Mouse (Mus musculus) liver, adult 2 months (tissue): ENCODE measurements at regions not wholly inside any gene's neighbourhood (a gene's known extent, or its start where the extent isn't known, plus 50 kb on each side); places are given as distances from the start of the nearest gene placed in this dataset.

Source experiments
- DNase-seq: peaks from one replicate; pipeline ENCODE4 v3.0.0-alpha.2; 2011; ENCODE audit warnings: low read depth, low spot score; ENCODE audit errors: extremely low read depth
- H3K27ac ChIP-seq: fragments of 200-500 bp; replicated peaks from 2 replicates; pipeline ENCODE4 v1.5.1; 2012; ENCODE audit warnings: low read depth, mild to moderate bottlenecking, control low read depth, inconsistent platforms, low read length; ENCODE audit not compliant: insufficient read depth
- H3K27me3 ChIP-seq: fragments of 200-500 bp; 2 replicates; pipeline ENCODE4 v1.6.1; 2012; ENCODE audit warnings: mild to moderate bottlenecking, moderate library complexity, low read length, inconsistent platforms; ENCODE audit not compliant: control insufficient read depth, insufficient read depth
- H3K36me3 ChIP-seq: fragments of 200-500 bp; 2 replicates; pipeline ENCODE4 v1.6.1; 2012; ENCODE audit warnings: low read length, inconsistent platforms; ENCODE audit not compliant: control insufficient read depth, insufficient read depth
- H3K4me1 ChIP-seq: fragments of 200-500 bp; 2 replicates; pipeline ENCODE4 v1.6.1; 2011; ENCODE audit warnings: low read length; ENCODE audit not compliant: control insufficient read depth, insufficient read depth
- H3K4me3 ChIP-seq: fragments of 200-500 bp; 2 replicates; pipeline ENCODE4 v1.5.1; 2011; ENCODE audit warnings: low read depth, mild to moderate bottlenecking, control low read depth, low read length, moderate library complexity; ENCODE audit not compliant: insufficient read depth
- H3K79me2 ChIP-seq: fragments of 200-500 bp; 2 replicates; pipeline ENCODE4 v1.6.1; 2012; ENCODE audit warnings: inconsistent platforms, mild to moderate bottlenecking, low read length, moderate library complexity; ENCODE audit not compliant: control insufficient read depth, insufficient read depth
- H3K9ac ChIP-seq: fragments of 200-500 bp; 2 replicates; pipeline ENCODE4 v1.6.1; 2012; ENCODE audit warnings: low read depth, mild to moderate bottlenecking, control low read depth, inconsistent platforms, low read length
- CTCF ChIP-seq: fragments of 200-500 bp; IDR thresholded peaks from 2 replicates; pipeline ENCODE4 v1.5.1; 2011; ENCODE audit warnings: low read depth, low read length, control low read depth
- POLR2A ChIP-seq: fragments of 200-500 bp; IDR thresholded peaks from 2 replicates; pipeline ENCODE4 v1.6.1; 2011; ENCODE audit warnings: low read length, control low read depth; ENCODE audit not compliant: insufficient read depth; ENCODE audit errors: extremely low read depth
- WGBS: fragments of 180-500 bp; shearing (Covaris S2); methylation state at CpG from one replicate; pipeline ENCODE4 v1.1.7; 2018; 5-methylcytosine and 5-hydroxymethylcytosine counted together

DNA sequence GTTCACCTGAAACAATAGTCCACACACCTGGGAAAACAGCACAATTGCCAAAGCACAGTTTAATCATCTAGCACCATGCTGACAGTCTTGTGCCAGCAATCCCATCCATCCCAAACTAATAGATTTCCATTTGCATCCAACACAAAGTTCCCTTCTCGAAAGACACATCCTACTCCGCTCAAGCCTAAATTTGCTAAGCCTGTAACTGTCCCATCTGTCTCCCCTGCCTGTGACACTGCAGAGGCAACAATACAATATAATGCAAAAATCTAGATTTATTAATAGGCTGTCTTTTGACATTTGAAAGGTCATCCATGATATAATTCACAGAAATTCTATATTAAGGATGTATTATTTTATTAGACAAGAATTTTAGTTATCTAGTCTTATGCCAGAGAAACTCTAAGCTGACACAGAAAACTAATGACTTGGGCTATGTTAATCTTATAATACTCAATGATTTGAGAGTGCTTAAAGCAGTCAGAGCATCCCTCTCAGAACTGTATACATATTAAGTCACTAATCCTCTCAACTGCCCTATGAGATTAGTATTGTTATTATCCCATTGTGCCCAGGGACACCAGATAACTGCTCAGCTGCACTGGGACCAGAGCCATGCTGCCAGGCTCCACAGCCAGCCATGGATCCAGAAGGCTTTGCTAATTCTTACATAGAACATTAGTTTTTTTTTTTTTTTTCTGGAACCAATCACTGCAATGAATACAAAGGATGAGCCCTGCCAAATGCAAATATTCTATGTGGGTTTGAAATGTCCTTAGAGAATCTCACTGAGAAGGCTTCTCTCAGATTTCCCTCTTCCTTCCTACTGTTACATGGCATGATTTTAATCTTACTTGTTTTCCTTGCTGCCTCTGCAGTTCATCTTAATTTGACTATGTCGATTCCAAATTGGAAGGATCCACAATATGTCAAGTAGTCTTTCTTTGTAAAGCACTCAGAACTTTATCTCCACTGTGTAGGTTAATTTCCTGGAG is 254.1 kb upstream of the Sphkap start:
- Histone ChIP-seq H3K27ac (no peak overlapping the region), H3K4me1 (no peaks in the 10 kb centered on the region), H3K4me3 (no peak overlapping the region), H3K27me3 (no peaks in the 10 kb centered on the region), H3K79me2 (no peaks in the 10 kb centered on the region), H3K36me3 (no peaks in the 10 kb centered on the region), H3K9ac (no peak overlapping the region)
- 83% methylated on average over 3 of the region's 3 CpGs for WGBS
- no peak for TF ChIP-seq POLR2A
- TF ChIP-seq CTCF = no peak
- no peak for DNase-seq

DNA sequence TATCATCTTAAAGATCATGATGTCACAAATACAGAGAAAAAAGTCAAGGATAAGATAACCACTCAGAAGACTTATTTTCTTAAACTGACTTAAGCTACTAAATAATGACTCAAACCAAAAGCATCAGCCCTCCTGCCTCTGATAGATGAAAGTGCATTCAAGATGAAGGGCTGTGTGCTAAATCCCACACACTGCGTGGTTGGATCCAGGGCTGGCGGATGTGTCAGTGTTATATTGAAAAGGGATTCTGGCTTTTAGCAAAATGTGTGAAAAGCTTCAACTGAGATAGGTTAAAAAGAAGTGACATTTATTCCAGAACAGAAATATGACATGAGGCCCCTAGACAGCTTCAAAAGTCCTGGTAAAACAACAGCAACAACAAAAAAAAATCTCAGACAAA is 245.7 kb upstream of the Sphkap start:
- TF ChIP-seq POLR2A = no peak
- no peak for TF ChIP-seq CTCF
- 90% methylated on average over 2 of the region's 2 CpGs for WGBS
- H3K36me3 ChIP-seq = no peaks in the 10 kb centered on the region

GRCm38 (mm10) chr1:83645606-83646005 is 237.6 kb upstream of the Sphkap start:
- H3K4me3 ChIP-seq = no peak overlapping the region
- H3K79me2 ChIP-seq = no peaks in the 10 kb centered on the region
- no peak overlapping the region for H3K9ac ChIP-seq
- 71% methylated on average over 1 of the region's 1 CpGs for WGBS
- H3K27me3 ChIP-seq = no peaks in the 10 kb centered on the region
- H3K27ac ChIP-seq = no peak overlapping the region
- H3K4me1 ChIP-seq = no peaks in the 10 kb centered on the region
- no peaks in the 10 kb centered on the region for H3K36me3 ChIP-seq
- TF ChIP-seq POLR2A = no peak
- TF ChIP-seq CTCF = no peak
- no peak for DNase-seq

More for the DNA sequence above, 245.7 kb upstream of the Sphkap start:
- no peak overlapping the region for H3K27ac ChIP-seq
- no peak for DNase-seq
- no peak overlapping the region for H3K4me3 ChIP-seq
- H3K4me1 ChIP-seq = no peaks in the 10 kb centered on the region
- no peak overlapping the region for H3K9ac ChIP-seq
- no peaks in the 10 kb centered on the region for H3K27me3 ChIP-seq
- H3K79me2 ChIP-seq = no peaks in the 10 kb centered on the region

- H3K79me2 ChIP-seq = no peaks in the 10 kb centered on the region
- H3K27me3 ChIP-seq = no peaks in the 10 kb centered on the region
- no peak overlapping the region for H3K9ac ChIP-seq
- DNase-seq = no peak
- TF ChIP-seq POLR2A = no peak
- TF ChIP-seq CTCF = no peak
- H3K36me3 ChIP-seq = no peaks in the 10 kb centered on the region
- no peak overlapping the region for H3K27ac ChIP-seq
- H3K4me3 ChIP-seq = no peak overlapping the region
- no peaks in the 10 kb centered on the region for H3K4me1 ChIP-seq
Observed at GRCm38 (mm10) chr1:83642656-83643055, 234.7 kb upstream of the Sphkap start.

DNA sequence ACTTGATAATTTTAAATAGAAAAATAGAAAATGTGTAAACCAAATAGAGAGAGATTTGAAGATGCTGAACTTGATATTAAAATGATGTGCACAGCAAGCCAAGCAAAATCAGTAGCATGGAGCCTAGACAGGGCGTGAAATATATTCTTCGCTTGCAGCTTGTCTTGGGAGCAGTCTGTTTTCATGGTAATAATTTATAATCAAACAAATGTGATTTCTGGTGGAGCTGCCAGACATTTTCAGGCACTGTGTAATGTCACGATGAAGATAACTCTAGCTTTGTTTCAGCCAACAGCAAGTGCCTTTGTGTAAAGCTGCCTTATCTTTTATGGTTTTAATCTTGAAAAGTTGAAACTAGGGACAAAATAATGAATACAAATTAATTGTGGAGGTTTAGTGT is 228.1 kb upstream of the Sphkap start:
- no peak overlapping the region for H3K27ac ChIP-seq
- no peak for TF ChIP-seq POLR2A
- no peak for TF ChIP-seq CTCF
- no peaks in the 10 kb centered on the region for H3K4me1 ChIP-seq
- 75% methylated on average over 3 of the region's 3 CpGs for WGBS
- no peak overlapping the region for H3K4me3 ChIP-seq
- no peaks in the 10 kb centered on the region for H3K79me2 ChIP-seq
- H3K27me3 ChIP-seq = no peaks in the 10 kb centered on the region
- no peak for DNase-seq
- H3K36me3 ChIP-seq = no peaks in the 10 kb centered on the region
- H3K9ac ChIP-seq = no peak overlapping the region

GRCm38 (mm10) chr1:83631798-83632197 is 223.8 kb upstream of the Sphkap start:
- Histone ChIP-seq H3K27me3 (no peaks in the 10 kb centered on the region), H3K79me2 (no peaks in the 10 kb centered on the region), H3K27ac (no peak overlapping the region), H3K4me3 (no peak overlapping the region), H3K36me3 (no peaks in the 10 kb centered on the region), H3K9ac (no peak overlapping the region), H3K4me1 (no peaks in the 10 kb centered on the region)
- WGBS = 61% methylated on average over 4 of the region's 4 CpGs
- no peak for DNase-seq
- no peak for TF ChIP-seq CTCF
